Mouse (Mus musculus) cerebellum, adult (tissue): ENCODE data around the gene Ptrh2.
"Not testable (repeated sequence)": the region's sequence is repeated elsewhere in the genome, so short reads cannot be mapped to it uniquely, and the experiment has no call there.

ENCODE experiments used
- ATAC-seq: cut with Nextera tagmentation; 2 replicates; pipeline ENCODE4 v1.9.2; 2017; ENCODE audit warnings: mild to moderate bottlenecking, moderate library complexity, mixed read lengths; ENCODE audit not compliant: insufficient number of reproducible peaks, low FRiP score, low TSS enrichment

The Ptrh2 gene

DNA sequence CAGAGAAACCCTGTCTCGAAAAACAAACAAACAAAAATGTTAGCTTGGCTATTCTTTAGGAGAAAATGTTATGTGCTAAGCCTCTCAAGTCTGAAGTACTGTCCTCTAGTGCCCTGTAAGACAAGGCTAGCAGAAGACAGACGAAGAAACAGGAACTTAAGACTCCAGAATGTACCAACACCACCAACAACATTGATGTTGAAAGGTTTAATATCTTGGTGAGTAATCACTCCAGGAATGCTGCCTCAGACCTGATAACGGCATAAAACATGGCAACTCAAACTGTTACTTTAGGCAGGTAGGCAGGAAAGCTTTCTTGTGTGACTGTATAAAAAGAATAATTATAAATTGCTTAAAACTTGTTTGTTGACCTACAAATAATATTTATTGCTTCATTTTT lies 40.2 kb downstream of the Ptrh2 start:
- ATAC-seq = no peak

DNA sequence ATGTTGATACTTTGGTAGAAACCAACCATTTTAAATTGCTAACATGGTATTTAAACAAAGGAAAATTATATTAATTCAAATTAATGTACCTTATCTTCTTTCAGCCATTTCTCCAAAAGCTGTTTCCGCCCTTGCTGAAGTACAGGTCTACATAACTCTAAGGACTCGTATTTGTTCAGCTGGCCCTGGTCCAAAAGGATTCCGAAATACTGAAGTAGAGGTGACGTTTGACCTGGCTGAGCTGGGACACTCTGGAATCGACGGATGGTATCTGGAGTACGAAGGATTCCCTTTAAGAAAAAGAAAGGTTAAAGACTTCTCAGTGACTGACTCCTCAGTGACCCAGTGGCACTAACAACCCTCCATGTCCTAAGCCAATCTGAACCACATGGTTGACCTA lies 41.2 kb downstream of the Ptrh2 start:
- ATAC-seq = no peak

DNA sequence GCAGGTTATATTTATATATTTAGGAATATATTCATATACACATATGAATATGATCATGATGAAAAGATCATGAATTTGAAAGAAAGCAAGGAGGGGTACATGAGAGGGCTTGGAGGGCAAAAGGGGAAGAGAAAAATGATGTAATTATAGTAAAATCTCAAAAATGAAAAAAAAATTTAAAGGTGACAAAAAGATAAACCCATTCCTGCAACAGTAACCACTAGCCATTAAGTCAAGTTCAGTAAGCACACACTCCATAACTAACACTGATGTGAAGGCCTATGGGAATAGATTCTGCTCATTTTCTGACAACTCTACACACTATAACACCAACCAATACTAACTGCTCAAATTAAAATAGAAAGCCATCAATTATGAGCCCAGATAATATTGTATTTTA lies 41.8 kb downstream of the Ptrh2 start:
- no peak for ATAC-seq

DNA sequence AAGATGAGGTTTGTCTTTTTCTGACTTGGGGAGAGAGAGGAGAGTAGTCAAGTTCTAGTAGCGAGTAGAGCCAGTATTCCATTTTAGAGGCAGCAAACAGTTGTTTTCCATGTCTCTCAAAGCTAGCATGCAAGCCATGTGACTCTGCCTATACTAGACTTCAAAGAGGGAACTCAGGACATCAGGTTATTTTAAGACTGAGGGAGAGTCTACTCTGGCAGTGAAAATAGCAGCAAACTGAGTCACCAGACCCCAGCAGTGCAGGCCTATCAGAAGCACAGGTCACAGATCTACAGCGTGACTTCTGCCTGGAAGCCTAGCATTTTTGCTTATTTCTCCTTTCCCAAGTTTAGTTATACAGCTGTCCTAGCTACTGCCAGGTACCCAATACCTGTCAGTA lies 47.7 kb downstream of the Ptrh2 start:
- no peak for ATAC-seq

DNA sequence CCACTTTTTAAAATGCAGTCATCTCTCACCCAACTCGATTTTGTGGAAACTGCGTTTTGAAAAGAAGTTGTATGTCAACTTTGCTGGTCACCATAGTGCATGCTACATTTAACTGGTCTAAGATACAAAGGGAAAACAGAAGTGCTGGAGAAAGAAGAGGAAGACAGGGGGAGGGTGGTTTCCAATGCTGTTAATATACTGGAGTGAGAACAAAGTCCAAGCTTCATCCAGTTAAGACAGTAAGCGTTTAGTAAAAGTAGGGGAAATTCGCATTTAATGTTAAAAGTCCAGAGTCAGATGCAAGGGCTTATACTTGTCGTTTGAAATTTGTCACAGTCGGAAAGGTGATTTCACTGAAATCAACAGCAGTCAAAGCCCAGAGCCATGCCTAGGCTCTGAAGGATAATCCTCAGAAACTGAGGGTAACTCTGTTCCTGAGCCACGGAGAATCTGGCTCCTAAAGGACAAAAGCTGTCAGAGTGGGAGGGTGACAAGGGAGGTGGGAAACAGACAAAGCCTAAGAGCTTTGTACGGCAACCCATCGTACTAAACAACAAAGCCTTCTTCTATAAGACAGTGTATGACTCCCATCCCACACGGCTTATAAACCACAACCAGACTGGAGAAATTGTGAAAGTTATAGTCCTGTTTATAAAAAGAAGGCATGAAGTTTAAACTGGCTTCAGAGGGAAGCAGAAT lies 50.6 kb downstream of the Ptrh2 start:
- no peak for ATAC-seq

DNA sequence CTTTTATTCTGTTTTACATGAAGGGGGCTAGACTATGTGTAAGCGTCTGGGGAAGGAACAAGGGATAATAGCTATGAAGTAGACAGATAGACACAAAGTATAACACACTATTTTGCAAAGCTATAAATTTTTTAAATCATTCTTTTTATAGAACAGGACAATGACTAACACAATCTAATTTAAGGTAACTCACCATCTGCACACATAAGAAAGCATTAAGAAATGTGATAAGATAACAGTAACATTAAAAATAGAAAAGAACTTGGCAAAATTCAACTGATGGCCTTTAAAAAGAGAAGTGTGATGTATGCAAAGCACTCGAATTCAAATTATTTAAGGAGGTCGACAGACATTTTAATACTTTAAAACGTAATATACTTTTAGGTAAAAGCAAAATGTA lies 51.2 kb downstream of the Ptrh2 start:
- ATAC-seq = no peak

DNA sequence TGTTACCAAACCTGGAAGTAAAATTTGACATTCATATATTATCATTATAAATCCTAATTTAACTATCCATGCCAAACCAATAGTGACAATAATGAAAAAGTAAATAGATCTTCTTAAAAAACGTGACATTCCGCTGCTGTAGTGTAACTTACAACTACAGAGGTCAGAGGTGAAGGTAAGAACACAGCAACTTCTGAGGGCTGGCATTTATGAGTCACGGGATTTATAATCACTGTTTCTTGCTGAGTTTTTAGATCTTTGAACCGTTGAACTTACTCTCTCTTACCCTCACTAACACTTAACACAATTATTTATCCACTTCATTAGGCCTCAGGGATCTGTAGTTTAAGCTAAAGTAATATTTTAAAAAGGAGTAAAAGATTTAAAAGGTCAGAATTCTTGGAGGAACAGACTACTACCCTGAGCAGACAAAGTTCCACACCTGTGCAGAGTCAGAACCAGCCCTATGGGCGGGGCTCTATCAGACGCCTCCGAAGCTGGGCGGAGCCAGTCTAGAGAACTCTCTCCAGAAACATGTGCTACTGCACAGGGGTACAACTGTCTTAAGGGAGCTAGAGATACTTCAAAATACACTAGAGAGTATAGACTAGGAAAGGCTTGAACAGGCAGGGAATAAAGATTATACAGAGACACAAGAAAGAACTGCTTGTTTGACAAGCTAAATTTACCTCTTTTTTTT lies 53.7 kb downstream of the Ptrh2 start:
- ATAC-seq = no peak

DNA sequence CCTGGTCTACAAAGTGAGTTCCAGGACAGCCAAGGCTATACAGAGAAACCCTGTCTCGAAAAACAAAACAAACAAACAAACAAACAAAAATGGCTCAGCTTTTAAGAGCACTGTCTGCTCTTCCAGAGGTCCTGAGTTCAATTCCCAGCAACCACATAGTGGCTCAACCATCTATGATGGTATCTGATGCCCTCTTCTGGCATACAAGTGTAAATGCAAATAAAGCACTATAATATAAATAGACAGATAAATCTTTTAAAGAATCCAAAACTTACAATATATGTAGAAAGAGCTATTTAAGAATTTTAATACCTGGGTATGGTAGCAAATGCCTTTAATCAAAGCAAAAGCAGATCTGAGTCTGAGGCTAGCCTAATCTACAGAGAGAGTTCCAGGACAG lies 54.5 kb downstream of the Ptrh2 start:
- not testable (repeated sequence) for ATAC-seq

DNA sequence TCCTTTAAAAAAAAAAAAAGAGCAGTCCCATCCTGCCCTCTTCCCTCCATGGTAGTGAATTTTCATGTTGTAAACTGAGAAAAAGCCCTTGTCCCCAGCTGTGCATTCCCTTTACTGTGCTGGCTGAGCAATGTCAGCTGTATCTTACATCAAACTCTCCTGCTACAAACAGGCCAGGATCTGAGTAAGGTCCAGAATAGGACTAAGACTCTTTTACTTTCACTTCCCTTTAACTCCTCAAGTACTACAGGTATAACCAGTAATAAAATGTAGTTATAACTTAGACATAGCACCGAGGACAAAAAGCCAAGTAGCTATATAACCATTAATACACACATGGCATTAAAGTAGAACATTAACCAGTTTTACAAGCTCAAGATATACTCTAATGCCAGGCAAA lies 55.2 kb downstream of the Ptrh2 start:
- ATAC-seq = no peak

DNA sequence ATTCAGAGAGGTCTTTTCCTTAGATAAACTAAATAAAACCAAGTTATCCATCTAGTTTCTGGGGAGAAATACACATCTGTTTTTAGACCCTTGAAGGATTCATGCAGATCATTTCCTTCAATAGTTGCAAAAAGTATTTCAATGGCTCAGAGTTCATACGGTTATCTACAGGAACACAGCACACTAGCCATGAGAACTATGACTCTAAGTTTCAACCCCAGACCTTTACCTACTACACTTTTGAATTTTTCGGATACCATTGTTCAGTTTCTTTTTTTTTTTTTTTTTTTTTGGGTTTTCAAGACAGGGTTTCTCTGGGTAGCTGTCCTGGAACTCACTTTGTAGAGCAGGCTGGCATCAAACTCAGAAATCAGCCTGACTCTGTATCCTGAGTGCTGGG lies 55.7 kb downstream of the Ptrh2 start:
- ATAC-seq = no peak

DNA sequence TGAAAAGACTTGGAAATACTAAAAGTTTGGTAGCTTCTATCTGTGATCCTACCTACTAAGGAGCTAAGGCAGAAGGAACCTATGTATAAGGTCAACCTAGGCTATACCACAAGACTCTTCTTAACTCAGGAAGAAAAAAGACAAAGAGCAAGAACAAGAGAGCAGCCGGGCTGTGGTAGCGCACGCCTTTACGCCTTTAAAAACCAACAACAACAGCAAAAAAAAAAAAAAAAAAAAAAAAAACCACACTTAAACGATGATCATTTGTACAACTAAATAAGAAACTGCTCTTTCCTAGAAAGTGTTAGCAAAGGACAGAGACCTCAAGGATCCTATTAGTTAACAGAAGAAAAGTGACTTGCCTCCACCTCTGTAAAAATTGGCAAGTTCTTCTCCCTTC lies 57.7 kb downstream of the Ptrh2 start:
- ATAC-seq = no peak
